Mouse (Mus musculus) right cerebral cortex, postnatal 14 days (tissue): ENCODE measurements around the gene Mast3.
A peak's percentile ranks its signal among the peaks of the same experiment; 100 is the strongest.

ENCODE experiments used
- DNase-seq: peaks from one replicate; pipeline ENCODE4 v3.0.0; 2022

Mast3 gene

GRCm38 (mm10) chr8:70758308-70758615 is 46.6 kb downstream of the Mast3 start:
- DNase-seq: peak; percentile 11

GRCm38 (mm10) chr8:70757523-70758307 is 47.1 kb downstream of the Mast3 start:
- peak; percentile 42 for DNase-seq

- no peak for DNase-seq
These were observed 48.3 kb downstream of the Mast3 start for GRCm38 (mm10) chr8:70756476-70757040.

- peak; percentile 14 for DNase-seq
These were observed 49.0 kb downstream of the Mast3 start for GRCm38 (mm10) chr8:70755661-70756475.

- peak; percentile 85 for DNase-seq
These were observed 49.8 kb downstream of the Mast3 start for GRCm38 (mm10) chr8:70754871-70755660.

- DNase-seq: peak; percentile 93
These were observed 50.6 kb downstream of the Mast3 start, which contains the start of gene Rab3a for GRCm38 (mm10) chr8:70754043-70754870. Gene Rab3a, plus strand, starts transcription at chr8:70754679.

GRCm38 (mm10) chr8:70753151-70753550 is 51.7 kb downstream of the Mast3 start:
- peak; percentile 87 for DNase-seq

GRCm38 (mm10) chr8:70752000-70752764 is 52.7 kb downstream of the Mast3 start:
- DNase-seq: peak; percentile 84

GRCm38 (mm10) chr8:70750128-70750680 is 54.6 kb downstream of the Mast3 start:
- DNase-seq: peak; percentile 11

GRCm38 (mm10) chr8:70749097-70749674 is 55.7 kb downstream of the Mast3 start:
- DNase-seq: peak; percentile 8

GRCm38 (mm10) chr8:70748246-70749096 is 56.4 kb downstream of the Mast3 start:
- peak; percentile 5 for DNase-seq

- DNase-seq: peak; percentile 3
These were observed 57.5 kb downstream of the Mast3 start for GRCm38 (mm10) chr8:70747211-70747890.

- no peak for DNase-seq
These were observed 58.2 kb downstream of the Mast3 start for GRCm38 (mm10) chr8:70746676-70747075.

- DNase-seq: peak; percentile 4
These were observed 59.1 kb downstream of the Mast3 start for GRCm38 (mm10) chr8:70745691-70746220.

- peak; percentile 4 for DNase-seq
These were observed 60.0 kb downstream of the Mast3 start for GRCm38 (mm10) chr8:70744806-70745205.

GRCm38 (mm10) chr8:70743656-70744590 is 60.9 kb downstream of the Mast3 start:
- DNase-seq: peak; percentile 62

GRCm38 (mm10) chr8:70742981-70743655 is 61.7 kb downstream of the Mast3 start:
- DNase-seq: peak; percentile 21
